Mouse (Mus musculus): ENCODE results near the gene Zfp84. TPM values are rescaled to one million over a fixed set of nuclear protein-coding genes. Genes with fewer than 3 reads are reported as not detected.
"Not testable (repeated sequence)": the region's sequence is repeated elsewhere in the genome, so short reads cannot be mapped to it uniquely, and the experiment has no call there.

Zfp84 gene
- polyA plus RNA-seq (2015; fragmentation: Nextera tagmentation; extraction: Ambion mirVana) = 15.3 and 17.4 TPM in 2 replicates

DNA sequence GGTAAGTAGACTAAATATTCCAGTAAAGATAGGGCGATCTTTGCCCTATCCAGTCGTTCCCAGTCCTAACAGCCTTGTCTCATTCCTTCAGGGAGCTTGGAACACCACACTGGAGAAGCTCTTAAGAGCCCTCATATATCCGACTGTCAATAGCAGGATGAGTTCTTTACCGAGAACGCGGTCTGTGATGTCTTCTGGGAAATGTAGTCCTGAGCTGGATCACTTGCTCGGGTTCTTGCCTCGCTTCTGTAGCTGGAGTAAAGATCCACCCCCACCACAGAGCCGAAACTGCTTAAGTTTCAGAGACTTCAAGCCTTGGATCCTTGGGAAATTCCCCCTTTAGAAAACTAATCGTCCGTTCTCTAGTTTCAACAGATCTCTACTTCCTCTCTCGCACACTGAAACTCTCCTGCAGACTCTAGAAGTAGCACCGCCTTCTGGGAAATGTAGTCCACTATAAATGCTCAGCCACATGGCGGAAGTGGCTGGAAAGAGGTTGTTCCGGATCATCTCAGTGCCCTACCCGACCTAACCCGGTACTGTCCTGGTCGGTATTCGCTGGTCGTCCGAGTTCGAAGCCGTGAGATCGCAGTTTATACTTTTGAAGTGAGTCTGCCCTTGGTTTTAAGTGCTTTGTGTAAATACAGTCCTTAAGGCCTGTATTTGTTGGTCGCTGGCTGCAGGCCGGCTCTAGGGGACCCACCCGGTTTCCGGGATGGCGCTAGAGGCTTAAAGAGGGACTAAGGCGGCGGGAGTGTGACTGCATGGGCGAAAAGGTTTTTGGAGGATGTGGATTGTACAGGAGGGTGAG is at the start of gene Zfp84:
Gene Zfp84, plus strand, starts transcription at position 463 of the 811 bp plus-strand sequence.
- H3K36me3 ChIP-seq (ENCODE audit: insufficient read depth, low read length) = peaks cover 15% of the 10 kb centered on the region
- no peaks in the 10 kb centered on the region for H3K27me3 ChIP-seq (ENCODE audit: insufficient read depth, low read length)
- H3K4me1 ChIP-seq (ENCODE audit: insufficient read depth, low read length) = peaks cover 17% of the 10 kb centered on the region; the same call in 1 of the 2 replicates
- ATAC-seq (ENCODE audit: low FRiP score, low TSS enrichment) = peak; percentile 96
- H3K4me2 ChIP-seq (replicated peaks; ENCODE audit: low read depth, low read length) = peak within 1 kb of the TSS; percentile 61
- H3K4me3 ChIP-seq (ENCODE audit: low read length) = peak within 1 kb of the TSS; percentile 75
- H3K27ac ChIP-seq (ENCODE audit: low read length) = peak within 1 kb of the TSS; percentile 94
- peak within 1 kb of the TSS; percentile 79 for H3K9ac ChIP-seq (replicated peaks; ENCODE audit: low read length)
- WGBS = under 1% methylated on average over 32 of the region's 32 CpGs
- no peaks in the 10 kb centered on the region for H3K9me3 ChIP-seq (ENCODE audit: low read length)

DNA sequence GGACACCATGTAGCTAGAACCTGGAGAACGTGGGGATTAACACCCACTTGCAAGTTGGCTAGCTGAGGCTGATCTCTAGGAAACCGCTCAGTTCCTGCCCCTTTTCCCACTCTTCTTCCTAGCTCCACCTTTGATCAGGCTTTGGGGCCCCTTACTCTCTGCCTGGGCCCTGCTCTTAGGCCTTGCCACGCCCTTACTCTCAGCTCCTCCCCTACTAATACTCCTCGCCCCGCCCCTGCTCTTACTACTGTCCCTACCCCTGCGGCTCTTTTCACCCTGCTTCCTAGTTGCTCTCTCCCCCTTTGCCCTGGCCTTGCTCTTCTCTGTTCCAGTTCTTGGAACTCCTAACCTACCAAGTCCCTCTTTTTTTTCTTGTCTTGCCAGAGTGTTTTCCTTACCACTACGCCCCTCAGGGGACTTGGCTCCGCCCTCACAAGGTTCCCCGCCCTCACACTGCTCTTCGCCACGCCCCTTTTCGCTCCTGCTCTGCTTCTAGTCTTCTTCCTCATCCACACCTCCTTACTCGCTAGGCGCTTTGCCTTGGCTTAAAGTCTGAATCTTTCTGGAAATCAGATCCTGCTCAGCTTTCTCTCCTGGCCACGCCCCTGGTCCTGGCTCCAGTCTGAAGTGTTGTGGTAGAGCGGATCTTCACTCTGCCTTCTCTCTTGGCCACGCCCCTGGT is 42.8 kb upstream of the Zfp84 start:
- ATAC-seq (ENCODE audit: low FRiP score, low TSS enrichment); H3K9ac ChIP-seq (replicated peaks; ENCODE audit: low read length); H3K9me3 ChIP-seq (ENCODE audit: low read length); H3K4me1 ChIP-seq (ENCODE audit: insufficient read depth, low read length); H3K27ac ChIP-seq (ENCODE audit: low read length); H3K4me2 ChIP-seq (replicated peaks; ENCODE audit: low read depth, low read length); H3K36me3 ChIP-seq (ENCODE audit: insufficient read depth, low read length); H3K27me3 ChIP-seq (ENCODE audit: insufficient read depth, low read length): not testable (repeated sequence)
- peak overlapping the region; percentile 6; the same call in 1 of the 2 replicates for H3K4me3 ChIP-seq (ENCODE audit: low read length)
- WGBS = 32% methylated on average over 16 of the region's 17 CpGs

GRCm38 (mm10) chr7:29726860-29727259 is 41.5 kb upstream of the Zfp84 start, which contains the start of gene Catsperg2:
Catsperg2 (minus strand) TSS chr7:29727032.
- H3K4me1 ChIP-seq (ENCODE audit: insufficient read depth, low read length); ATAC-seq (ENCODE audit: low FRiP score, low TSS enrichment); H3K27ac ChIP-seq (ENCODE audit: low read length); H3K27me3 ChIP-seq (ENCODE audit: insufficient read depth, low read length); H3K9me3 ChIP-seq (ENCODE audit: low read length); H3K4me2 ChIP-seq (replicated peaks; ENCODE audit: low read depth, low read length); H3K36me3 ChIP-seq (ENCODE audit: insufficient read depth, low read length); H3K9ac ChIP-seq (replicated peaks; ENCODE audit: low read length): not testable (repeated sequence)
- 63% methylated on average over 11 of the region's 11 CpGs for WGBS
- peak within 1 kb of the TSS; percentile 6; the same call in 1 of the 2 replicates for H3K4me3 ChIP-seq (ENCODE audit: low read length)

DNA sequence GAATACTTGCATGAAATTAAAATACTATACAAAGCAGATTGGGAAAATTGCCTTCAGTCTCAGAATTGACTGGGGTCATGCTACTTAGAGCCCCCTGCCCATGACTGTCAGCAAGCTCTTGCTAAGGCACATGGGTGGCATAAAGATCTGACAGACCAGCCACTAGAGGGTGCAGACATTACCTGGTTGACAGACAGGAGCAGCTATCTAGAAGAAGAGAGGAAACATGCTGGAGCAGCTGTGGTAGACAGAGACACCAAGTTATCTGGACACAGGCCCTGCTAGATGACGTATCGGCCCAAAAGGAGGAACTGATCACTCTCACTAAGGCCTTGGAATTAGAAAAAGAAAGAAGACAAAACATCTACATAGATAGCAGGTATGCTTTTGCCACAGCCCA is 40.3 kb upstream of the Zfp84 start:
- Histone ChIP-seq H3K9ac (replicated peaks; ENCODE audit: low read length) (no peak overlapping the region), H3K4me1 (ENCODE audit: insufficient read depth, low read length) (no peaks in the 10 kb centered on the region), H3K27me3 (ENCODE audit: insufficient read depth, low read length) (no peaks in the 10 kb centered on the region), H3K9me3 (ENCODE audit: low read length) (peaks cover 12% of the 10 kb centered on the region), H3K36me3 (ENCODE audit: insufficient read depth, low read length) (no peaks in the 10 kb centered on the region), H3K27ac (ENCODE audit: low read length) (no peak overlapping the region), H3K4me3 (ENCODE audit: low read length) (no peak overlapping the region), H3K4me2 (replicated peaks; ENCODE audit: low read depth, low read length) (no peak overlapping the region)
- no peak for ATAC-seq (ENCODE audit: low FRiP score, low TSS enrichment)
- 96% methylated on average over 2 of the region's 2 CpGs for WGBS

DNA sequence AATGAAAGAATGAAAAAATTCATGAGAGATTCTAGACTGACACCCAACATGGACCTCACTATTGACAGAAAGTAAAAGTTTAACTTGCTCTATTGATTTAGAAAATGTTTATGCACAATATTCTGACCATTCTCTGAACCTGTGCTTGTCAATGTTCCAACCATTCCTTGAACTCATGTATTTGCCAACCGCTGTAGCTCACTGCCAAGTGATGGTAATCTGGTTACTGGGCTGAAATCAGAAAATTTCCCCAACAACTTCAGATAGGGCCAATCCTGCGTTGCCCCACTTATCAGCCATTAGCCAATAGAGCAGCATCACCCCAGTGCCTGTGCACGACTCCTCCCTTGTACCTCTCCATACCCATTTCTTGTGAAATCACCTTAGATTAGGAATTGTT is 26.1 kb upstream of the Zfp84 start:
- Histone ChIP-seq H3K4me1 (ENCODE audit: insufficient read depth, low read length) (no peaks in the 10 kb centered on the region), H3K9ac (replicated peaks; ENCODE audit: low read length) (no peak overlapping the region), H3K9me3 (ENCODE audit: low read length) (no peaks in the 10 kb centered on the region; the same call in 1 of the 2 replicates), H3K27ac (ENCODE audit: low read length) (no peak overlapping the region), H3K36me3 (ENCODE audit: insufficient read depth, low read length) (no peaks in the 10 kb centered on the region), H3K4me2 (replicated peaks; ENCODE audit: low read depth, low read length) (no peak overlapping the region), H3K4me3 (ENCODE audit: low read length) (no peak overlapping the region), H3K27me3 (ENCODE audit: insufficient read depth, low read length) (no peaks in the 10 kb centered on the region)
- no peak for ATAC-seq (ENCODE audit: low FRiP score, low TSS enrichment)
- 89% methylated on average over 3 of the region's 3 CpGs for WGBS

DNA sequence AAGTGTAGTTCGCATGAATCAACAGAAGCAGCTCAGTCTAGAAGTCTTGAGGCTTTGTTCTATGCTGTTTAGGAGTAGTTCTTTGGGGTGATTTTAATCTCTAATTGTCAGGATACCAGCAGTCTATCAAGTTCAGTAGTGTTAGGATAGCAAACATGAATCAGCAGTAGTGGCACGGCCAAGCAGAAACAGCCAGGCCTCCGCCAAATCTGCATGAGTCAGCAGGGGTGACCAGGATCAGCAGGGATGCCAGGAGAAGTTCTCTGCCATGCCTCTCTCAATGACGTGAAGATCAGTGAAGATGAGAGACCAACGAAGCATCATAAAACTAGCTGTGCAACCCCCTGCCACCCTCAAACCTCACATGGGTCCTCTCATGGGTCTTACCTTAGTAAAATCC is 7.9 kb upstream of the Zfp84 start:
- Histone ChIP-seq H3K4me1 (ENCODE audit: insufficient read depth, low read length) (no peaks in the 10 kb centered on the region), H3K27me3 (ENCODE audit: insufficient read depth, low read length) (no peaks in the 10 kb centered on the region), H3K4me3 (ENCODE audit: low read length) (no peak overlapping the region), H3K36me3 (ENCODE audit: insufficient read depth, low read length) (no peaks in the 10 kb centered on the region), H3K9me3 (ENCODE audit: low read length) (peaks cover 4% of the 10 kb centered on the region; the same call in 1 of the 2 replicates), H3K9ac (replicated peaks; ENCODE audit: low read length) (no peak overlapping the region), H3K27ac (ENCODE audit: low read length) (no peak overlapping the region), H3K4me2 (replicated peaks; ENCODE audit: low read depth, low read length) (no peak overlapping the region)
- ATAC-seq (ENCODE audit: low FRiP score, low TSS enrichment) = no peak
- 80% methylated on average over 5 of the region's 5 CpGs for WGBS

- Histone ChIP-seq H3K4me2 (replicated peaks; ENCODE audit: low read depth, low read length) (no peak overlapping the region), H3K27me3 (ENCODE audit: insufficient read depth, low read length) (no peaks in the 10 kb centered on the region), H3K9ac (replicated peaks; ENCODE audit: low read length) (no peak overlapping the region), H3K9me3 (ENCODE audit: low read length) (no peaks in the 10 kb centered on the region), H3K27ac (ENCODE audit: low read length) (no peak overlapping the region), H3K4me1 (ENCODE audit: insufficient read depth, low read length) (peaks cover 12% of the 10 kb centered on the region; the same call in 1 of the 2 replicates), H3K36me3 (ENCODE audit: insufficient read depth, low read length) (no peaks in the 10 kb centered on the region), H3K4me3 (ENCODE audit: low read length) (no peak overlapping the region)
- WGBS = 81% methylated on average over 7 of the region's 7 CpGs
- ATAC-seq (ENCODE audit: low FRiP score, low TSS enrichment) = no peak
These were observed 3.6 kb upstream of the Zfp84 start for GRCm38 (mm10) chr7:29764702-29765101.

DNA sequence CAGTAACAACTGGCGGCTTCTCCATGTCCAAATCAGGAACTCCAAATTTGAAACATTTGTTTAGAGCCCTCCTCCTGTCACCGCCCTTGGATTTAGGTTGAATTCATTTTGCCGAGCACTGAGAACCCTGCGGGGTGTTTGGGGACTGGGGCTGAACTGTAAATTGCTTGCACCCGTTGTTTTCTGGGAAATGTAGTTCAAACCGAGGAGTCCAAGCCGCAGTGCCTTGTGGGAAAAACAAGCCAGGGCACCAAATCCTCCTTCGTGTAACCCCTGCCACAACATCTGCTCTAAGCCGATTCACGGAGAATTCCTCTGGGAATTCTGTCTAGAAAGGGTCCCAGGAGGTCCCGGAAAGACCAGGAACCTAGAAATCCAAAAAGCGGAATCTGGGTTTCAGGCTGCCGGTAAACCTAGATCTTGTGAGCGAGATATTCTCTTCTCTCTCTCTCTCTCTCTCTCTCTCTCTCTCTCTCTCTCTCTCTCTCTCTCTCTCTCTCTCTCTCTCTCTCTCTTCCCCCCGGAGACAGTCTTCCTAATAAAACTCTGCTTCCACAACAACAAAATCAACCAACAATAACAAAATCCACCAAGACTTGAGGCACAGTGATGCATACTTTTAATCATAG is 1.2 kb upstream of the Zfp84 start:
- peak; percentile 55 for ATAC-seq (ENCODE audit: low FRiP score, low TSS enrichment)
- H3K9ac ChIP-seq (replicated peaks; ENCODE audit: low read length) = peak overlapping the region; percentile 58
- H3K4me3 ChIP-seq (ENCODE audit: low read length) = peak overlapping the region; percentile 75
- no peaks in the 10 kb centered on the region for H3K9me3 ChIP-seq (ENCODE audit: low read length)
- WGBS = under 1% methylated on average over 15 of the region's 15 CpGs
- peak overlapping the region; percentile 61 for H3K4me2 ChIP-seq (replicated peaks; ENCODE audit: low read depth, low read length)
- peaks cover 9% of the 10 kb centered on the region; the same call in 1 of the 2 replicates for H3K36me3 ChIP-seq (ENCODE audit: insufficient read depth, low read length)
- peak overlapping the region; percentile 38; the same call in 1 of the 2 replicates for H3K27ac ChIP-seq (ENCODE audit: low read length)
- no peaks in the 10 kb centered on the region for H3K27me3 ChIP-seq (ENCODE audit: insufficient read depth, low read length)
- peaks cover 17% of the 10 kb centered on the region; the same call in 1 of the 2 replicates for H3K4me1 ChIP-seq (ENCODE audit: insufficient read depth, low read length)

GRCm38 (mm10) chr7:29768980-29769379 is 628 bp downstream of the Zfp84 start:
- 5% methylated on average over 10 of the region's 10 CpGs for WGBS
- Histone ChIP-seq H3K9me3 (ENCODE audit: low read length) (no peaks in the 10 kb centered on the region), H3K36me3 (ENCODE audit: insufficient read depth, low read length) (peaks cover 22% of the 10 kb centered on the region), H3K9ac (replicated peaks; ENCODE audit: low read length) (peak overlapping the region; percentile 79), H3K27me3 (ENCODE audit: insufficient read depth, low read length) (no peaks in the 10 kb centered on the region), H3K4me3 (ENCODE audit: low read length) (peak overlapping the region; percentile 75), H3K4me2 (replicated peaks; ENCODE audit: low read depth, low read length) (peak overlapping the region; percentile 61), H3K4me1 (ENCODE audit: insufficient read depth, low read length) (peaks cover 22% of the 10 kb centered on the region; the same call in 1 of the 2 replicates), H3K27ac (ENCODE audit: low read length) (peak overlapping the region; percentile 94; the same call in 1 of the 2 replicates)
- no peak for ATAC-seq (ENCODE audit: low FRiP score, low TSS enrichment)

Data from kidney, embryonic 16.5 days (tissue).